Mouse (Mus musculus) CH12F3 (cell line): ENCODE results near the gene Sppl2b.
"Not testable (repeated sequence)": the region's sequence is repeated elsewhere in the genome, so short reads cannot be mapped to it uniquely, and the experiment has no call there.

ENCODE experiments used
- in situ Hi-C: fragments of 300-500 bp; cut with MboI; formaldehyde crosslinking; loops from 2 replicates; pipeline ENCODE4 v1.14.3; 2020; ENCODE audit warnings: low sequenced_read_pairs

Sppl2b gene

GRCm38 (mm10) chr10:80854913-80855748 lies at the start of gene Sppl2b, which contains the start of gene Lsm7:
Gene Sppl2b (plus strand): TSS chr10:80855275.
Gene Lsm7 (minus strand): TSS chr10:80855209.
- in situ Hi-C loops, result no loop called here

GRCm38 (mm10) chr10:80805322-80805721 lies 49.8 kb upstream of the Sppl2b start:
- in situ Hi-C loops, result no loop called here

GRCm38 (mm10) chr10:80805925-80806324 lies 49.1 kb upstream of the Sppl2b start:
- in situ Hi-C loops, result no loop called here

GRCm38 (mm10) chr10:80806341-80807056 lies 48.6 kb upstream of the Sppl2b start:
- in situ Hi-C loops, result no loop called here

GRCm38 (mm10) chr10:80807057-80807627 lies 47.9 kb upstream of the Sppl2b start:
- in situ Hi-C loops, result no loop called here

GRCm38 (mm10) chr10:80808099-80808984 lies 46.7 kb upstream of the Sppl2b start:
- in situ Hi-C loops, result no loop called here

- in situ Hi-C loops, result no loop called here
Observed at GRCm38 (mm10) chr10:80808985-80809632, 46.0 kb upstream of the Sppl2b start.

GRCm38 (mm10) chr10:80810084-80810483 lies 45.0 kb upstream of the Sppl2b start:
- in situ Hi-C loops, result no loop called here

- in situ Hi-C loops, result no loop called here
Observed at GRCm38 (mm10) chr10:80812391-80813041, 42.6 kb upstream of the Sppl2b start.

GRCm38 (mm10) chr10:80813366-80813765 lies 41.7 kb upstream of the Sppl2b start, which contains the start of gene Jsrp1:
Gene Jsrp1 (minus strand): TSS chr10:80813498.
- in situ Hi-C loops, result no loop called here

- in situ Hi-C loops, result no loop called here
Observed at GRCm38 (mm10) chr10:80814800-80815199, 40.3 kb upstream of the Sppl2b start.

- in situ Hi-C loops, result not testable (repeated sequence)
Observed at GRCm38 (mm10) chr10:80816303-80816702, 38.8 kb upstream of the Sppl2b start.

GRCm38 (mm10) chr10:80817164-80817563 lies 37.9 kb upstream of the Sppl2b start:
- in situ Hi-C loops, result no loop called here

- in situ Hi-C loops, result not testable (repeated sequence)
Observed at GRCm38 (mm10) chr10:80817955-80818354, 37.1 kb upstream of the Sppl2b start.

- in situ Hi-C loops, result no loop called here
Observed at GRCm38 (mm10) chr10:80818599-80819281, 36.3 kb upstream of the Sppl2b start.

- in situ Hi-C loops, result no loop called here
Observed at GRCm38 (mm10) chr10:80819406-80819805, 35.7 kb upstream of the Sppl2b start.

- in situ Hi-C loops, result no loop called here
Observed at GRCm38 (mm10) chr10:80821991-80822390, 33.1 kb upstream of the Sppl2b start.

- in situ Hi-C loops, result no loop called here
Observed at GRCm38 (mm10) chr10:80822528-80822927, 32.5 kb upstream of the Sppl2b start.

GRCm38 (mm10) chr10:80823316-80823715 lies 31.8 kb upstream of the Sppl2b start:
- in situ Hi-C loops, result no loop called here
